Mouse (Mus musculus) limb, embryonic 14.5 days (tissue): Measurements from ENCODE around the gene Vmn2r87. TPM values are rescaled to one million over a fixed set of nuclear protein-coding genes. Genes with fewer than 3 reads are reported as not detected.
A peak's percentile ranks its signal among the peaks of the same experiment; 100 is the strongest.
"Not testable (repeated sequence)": the region's sequence is repeated elsewhere in the genome, so short reads cannot be mapped to it uniquely, and the experiment has no call there.

Source experiments
- ATAC-seq: fragments of 200-750 bp; cut with Nextera tagmentation; 2 replicates; pipeline ENCODE4 v1.8.0; 2017; ENCODE audit warnings: low read depth, moderate number of reproducible peaks, moderate TSS enrichment; ENCODE audit not compliant: low FRiP score
- DNase-seq: peaks from one replicate; pipeline ENCODE4 v3.0.0-alpha.2; 2015; ENCODE audit warnings: low spot score
- H3K27ac ChIP-seq: fragments of 300-500 bp; sonication (generic); replicated peaks from 2 replicates; pipeline ENCODE4 v1.5.1; 2014; ENCODE audit warnings: low read depth, mild to moderate bottlenecking, low read length, moderate library complexity, mixed read lengths
- H3K27me3 ChIP-seq: fragments of 300-500 bp; sonication (generic); 2 replicates; pipeline ENCODE4 v1.6.1; 2014; ENCODE audit warnings: low read length, mixed read lengths; ENCODE audit not compliant: control insufficient read depth, insufficient read depth
- H3K36me3 ChIP-seq: fragments of 300-500 bp; sonication (generic); 2 replicates; pipeline ENCODE4 v1.6.1; 2014; ENCODE audit warnings: mild to moderate bottlenecking, low read length, moderate library complexity, mixed read lengths; ENCODE audit not compliant: control insufficient read depth, insufficient read depth
- H3K4me1 ChIP-seq: fragments of 300-500 bp; sonication (generic); 2 replicates; pipeline ENCODE4 v1.6.1; 2014; ENCODE audit warnings: antibody characterized with exemption, low read length, mixed read lengths; ENCODE audit not compliant: control insufficient read depth, insufficient read depth
- H3K4me2 ChIP-seq: fragments of 300-500 bp; sonication (generic); replicated peaks from 2 replicates; pipeline ENCODE4 v1.6.1; 2014; ENCODE audit warnings: low read depth, mild to moderate bottlenecking, low read length, moderate library complexity; ENCODE audit not compliant: severe bottlenecking
- H3K4me3 ChIP-seq: fragments of 300-500 bp; sonication (generic); replicated peaks from 2 replicates; pipeline ENCODE4 v1.5.1; 2014; ENCODE audit warnings: low read length
- H3K9ac ChIP-seq: fragments of 300-500 bp; sonication (generic); 2 replicates; pipeline ENCODE4 v1.6.1; 2014; ENCODE audit warnings: mild to moderate bottlenecking, low read depth, low read length, moderate library complexity; ENCODE audit not compliant: severe bottlenecking
- H3K9me3 ChIP-seq: fragments of 300-500 bp; sonication (generic); 2 replicates; pipeline ENCODE4 v1.6.1; 2016; ENCODE audit warnings: low read length; ENCODE audit not compliant: control insufficient read depth
- POLR2A ChIP-seq: fragments of 200-500 bp; IDR thresholded peaks from 2 replicates; pipeline ENCODE4 v1.8.0; 2012; ENCODE audit warnings: inconsistent platforms, mild to moderate bottlenecking, moderate library complexity, borderline replicate concordance; ENCODE audit not compliant: insufficient read depth, insufficient read length; ENCODE audit errors: extremely low read depth
- WGBS: fragments of 180-500 bp; shearing (Covaris S2); extraction: QIAGEN DNeasy Blood & Tissue Kit; methylation state at CpG from one replicate; pipeline ENCODE4 v1.1.7; 2014; 5-methylcytosine and 5-hydroxymethylcytosine counted together
- polyA plus RNA-seq, 2 experiments: library from polyadenylated mRNA; depleted of rRNA in 1 of 2; stranded (reverse) in 1 of 2; unstranded in 1 of 2; fragments of >200 nt; fragmentation: Nextera tagmentation in 1 of 2; extraction: Ambion mirVana in 1 of 2; gene quantifications; 2 replicates each; pipeline versions ENCODE4 v1.2.1 to v1.2.3; 2012 to 2014

Gene Vmn2r87
- polyA plus RNA-seq, 2 experiments, result 0.30 TPM; not detected in 1

DNA sequence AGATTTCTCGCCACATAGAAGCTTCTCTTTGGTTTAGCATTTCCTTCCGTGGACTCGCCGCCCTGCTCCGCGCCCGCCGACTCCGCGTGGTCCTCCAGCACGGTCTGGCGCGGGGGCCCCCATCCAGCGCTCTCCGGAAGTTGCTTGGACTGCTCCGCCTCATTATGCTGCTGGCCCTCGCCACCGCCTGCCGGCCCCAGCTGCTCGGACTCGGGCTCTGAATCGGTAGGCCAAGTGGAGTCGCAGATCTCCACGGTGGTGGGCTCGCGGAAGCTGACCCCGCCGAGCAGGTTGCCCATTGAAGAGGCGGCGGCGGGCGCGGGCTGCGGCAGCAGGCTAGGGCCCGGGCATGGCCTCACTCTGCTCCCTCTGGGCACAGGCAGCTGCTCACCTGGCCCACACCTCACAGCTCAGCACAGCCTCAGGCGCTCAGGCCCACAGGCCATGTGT is 26.9 kb downstream of the Vmn2r87 start:
- peak overlapping the region; percentile 60 for H3K9ac ChIP-seq
- H3K4me1 ChIP-seq, result no peaks in the 10 kb centered on the region
- WGBS, result 4% methylated on average over 35 of the region's 36 CpGs
- H3K27ac ChIP-seq, result peak overlapping the region; percentile 61; the same call in 1 of the 2 replicates
- peak; percentile 92 for ATAC-seq
- no peaks in the 10 kb centered on the region for H3K36me3 ChIP-seq
- peak overlapping the region; percentile 74 for H3K4me2 ChIP-seq
- TF ChIP-seq POLR2A, result peak; percentile 47; the same call in 1 of the 2 replicates
- no peaks in the 10 kb centered on the region for H3K27me3 ChIP-seq
- peak overlapping the region; percentile 48 for H3K4me3 ChIP-seq
- DNase-seq, result peak; percentile 37
- no peaks in the 10 kb centered on the region for H3K9me3 ChIP-seq

- not testable (repeated sequence) for H3K4me3 ChIP-seq, ATAC-seq, H3K9ac ChIP-seq, H3K27ac ChIP-seq, H3K9me3 ChIP-seq, DNase-seq, H3K4me1 ChIP-seq, H3K27me3 ChIP-seq, H3K4me2 ChIP-seq, H3K36me3 ChIP-seq
- WGBS, result 79% methylated on average over 1 of the region's 1 CpGs
Measured at GRCm38 (mm10) chr10:130455950-130456349, 41.2 kb downstream of the Vmn2r87 start, which contains the start of gene Vmn2r86. TSS of gene Vmn2r86 (minus strand) at chr10:130456050.

DNA sequence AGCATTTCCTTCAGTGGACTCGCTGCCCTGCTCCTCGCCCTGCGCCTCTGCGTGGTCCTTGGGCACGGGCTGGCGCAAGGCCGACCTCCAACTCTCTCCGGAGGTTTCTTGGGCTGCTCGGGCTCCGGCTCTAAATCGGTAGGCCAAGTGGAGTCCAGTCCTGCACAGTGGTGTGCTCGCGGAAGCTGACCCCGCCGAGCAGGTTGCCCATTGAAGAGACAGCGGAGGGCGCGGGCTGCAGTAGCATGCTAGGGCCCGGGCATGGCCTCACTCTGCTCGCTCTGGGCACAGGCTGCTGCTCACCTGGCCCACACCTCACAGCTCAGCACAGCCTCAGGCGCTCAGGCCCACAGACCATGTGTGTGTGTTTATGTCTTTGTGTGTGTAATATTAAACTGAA is 52.4 kb downstream of the Vmn2r87 start:
- H3K4me3 ChIP-seq, result no peak overlapping the region

DNA sequence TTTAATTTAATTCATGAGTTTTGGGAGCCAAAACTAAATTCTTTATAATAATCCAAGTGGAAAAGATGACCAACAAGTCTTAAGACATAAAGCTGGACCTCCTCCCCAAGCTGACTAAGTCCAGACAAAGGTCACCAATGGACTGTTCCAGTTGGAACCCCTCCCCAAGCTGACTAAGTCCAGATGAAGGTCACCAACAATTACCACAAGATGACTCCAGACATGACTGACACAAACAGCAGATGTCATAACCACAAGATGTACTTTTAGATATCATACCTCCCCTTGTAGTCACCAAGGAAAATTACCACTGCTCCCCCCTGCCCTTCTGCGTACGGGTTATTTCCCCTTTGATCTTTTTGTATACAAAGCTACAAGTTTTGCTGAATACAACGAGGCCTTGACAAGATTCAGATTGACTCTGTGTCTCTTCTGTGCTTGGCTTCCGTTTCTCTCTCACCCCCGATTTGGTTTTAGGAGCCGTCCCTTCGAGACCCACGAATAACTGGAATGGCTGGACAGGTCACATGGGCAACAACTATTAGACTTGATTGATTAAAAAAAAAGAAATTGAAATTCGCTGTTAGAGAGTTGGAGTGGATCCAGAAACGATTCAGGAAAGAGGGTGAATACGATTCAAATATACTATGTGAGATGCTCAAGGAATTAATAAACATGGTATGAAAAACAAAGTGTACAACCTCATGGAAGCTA is 62.9 kb downstream of the Vmn2r87 start:
- H3K9ac ChIP-seq, ATAC-seq, H3K36me3 ChIP-seq, H3K27me3 ChIP-seq, H3K4me3 ChIP-seq, H3K9me3 ChIP-seq, H3K4me2 ChIP-seq, DNase-seq, H3K27ac ChIP-seq, H3K4me1 ChIP-seq: not testable (repeated sequence)
- 81% methylated on average over 11 of the region's 11 CpGs for WGBS

More for the DNA sequence above, 52.4 kb downstream of the Vmn2r87 start:
- TF ChIP-seq POLR2A, result no peak
- DNase-seq (no peak), ATAC-seq (no peak)
- Histone ChIP-seq H3K9ac (no peak overlapping the region), H3K27ac (no peak overlapping the region), H3K4me1 (no peaks in the 10 kb centered on the region), H3K4me2 (no peak overlapping the region), H3K27me3 (no peaks in the 10 kb centered on the region), H3K36me3 (no peaks in the 10 kb centered on the region), H3K9me3 (no peaks in the 10 kb centered on the region)
- 87% methylated on average over 21 of the region's 21 CpGs for WGBS

- not testable (repeated sequence) for H3K27ac ChIP-seq, H3K9me3 ChIP-seq, H3K36me3 ChIP-seq, ATAC-seq, H3K4me1 ChIP-seq, H3K4me3 ChIP-seq, H3K4me2 ChIP-seq, DNase-seq, H3K9ac ChIP-seq, H3K27me3 ChIP-seq
Measured at GRCm38 (mm10) chr10:130429603-130430002, 67.6 kb downstream of the Vmn2r87 start, which contains the start of gene Vmn2r85. TSS of gene Vmn2r85 (minus strand) at chr10:130429703.

GRCm38 (mm10) chr10:130422368-130422767 is 74.8 kb downstream of the Vmn2r87 start:
- 70% methylated on average over 2 of the region's 2 CpGs for WGBS
- ATAC-seq, result not testable (repeated sequence)

More at GRCm38 (mm10) chr10:130422368-130422767, 74.8 kb downstream of the Vmn2r87 start:
- not testable (repeated sequence) for H3K4me3 ChIP-seq, H3K36me3 ChIP-seq, H3K27ac ChIP-seq, H3K4me1 ChIP-seq, DNase-seq, H3K27me3 ChIP-seq, H3K9me3 ChIP-seq, H3K4me2 ChIP-seq, H3K9ac ChIP-seq

Other genes with a start within 250 kb of the Vmn2r87 start
- gene Neurod4, start 217.2 kb downstream of the Vmn2r87 start, polyA plus RNA-seq (2012; rRNA removed), result not detected in 2 replicates
- gene Neurod4, start 217.2 kb downstream of the Vmn2r87 start, polyA plus RNA-seq (2014; fragmentation: Nextera tagmentation; extraction: Ambion mirVana), result 0.06 TPM in 1 of 2 replicates, not detected in the other
- gene Tespa1, start 174.5 kb downstream of the Vmn2r87 start, polyA plus RNA-seq (2012; rRNA removed), result 0.93 and 1.8 TPM in 2 replicates
- 1.9 and 2.3 TPM in 2 replicates for gene Tespa1, start 174.5 kb downstream of the Vmn2r87 start, polyA plus RNA-seq (2014; fragmentation: Nextera tagmentation; extraction: Ambion mirVana)
- gene Vmn2r84, start 103.1 kb downstream of the Vmn2r87 start, polyA plus RNA-seq (2012; rRNA removed), result 0.01 TPM in 2 replicates
- 0.03 TPM in 1 of 2 replicates, not detected in the other for gene Vmn2r84, start 103.1 kb downstream of the Vmn2r87 start, polyA plus RNA-seq (2014; fragmentation: Nextera tagmentation; extraction: Ambion mirVana)
- gene Vmn2r85, start 67.7 kb downstream of the Vmn2r87 start, polyA plus RNA-seq (2012; rRNA removed), result 0.03 and 0.04 TPM in 2 replicates
- not detected in 2 replicates for gene Vmn2r85, start 67.7 kb downstream of the Vmn2r87 start, polyA plus RNA-seq (2014; fragmentation: Nextera tagmentation; extraction: Ambion mirVana)
- gene Vmn2r86, start 41.3 kb downstream of the Vmn2r87 start, polyA plus RNA-seq (2012; rRNA removed), result 0.04 and 0.05 TPM in 2 replicates
- gene Vmn2r86, start 41.3 kb downstream of the Vmn2r87 start, polyA plus RNA-seq (2014; fragmentation: Nextera tagmentation; extraction: Ambion mirVana), result not detected in 2 replicates